Mouse (Mus musculus) brain, embryonic 18.5 days (tissue): Measurements from ENCODE around the gene A430005L14Rik.

Source experiments
- DNase-seq: peaks from one replicate; pipeline ENCODE4 v3.0.0-alpha.2; 2012; ENCODE audit warnings: low read depth, low spot score

Gene A430005L14Rik

DNA sequence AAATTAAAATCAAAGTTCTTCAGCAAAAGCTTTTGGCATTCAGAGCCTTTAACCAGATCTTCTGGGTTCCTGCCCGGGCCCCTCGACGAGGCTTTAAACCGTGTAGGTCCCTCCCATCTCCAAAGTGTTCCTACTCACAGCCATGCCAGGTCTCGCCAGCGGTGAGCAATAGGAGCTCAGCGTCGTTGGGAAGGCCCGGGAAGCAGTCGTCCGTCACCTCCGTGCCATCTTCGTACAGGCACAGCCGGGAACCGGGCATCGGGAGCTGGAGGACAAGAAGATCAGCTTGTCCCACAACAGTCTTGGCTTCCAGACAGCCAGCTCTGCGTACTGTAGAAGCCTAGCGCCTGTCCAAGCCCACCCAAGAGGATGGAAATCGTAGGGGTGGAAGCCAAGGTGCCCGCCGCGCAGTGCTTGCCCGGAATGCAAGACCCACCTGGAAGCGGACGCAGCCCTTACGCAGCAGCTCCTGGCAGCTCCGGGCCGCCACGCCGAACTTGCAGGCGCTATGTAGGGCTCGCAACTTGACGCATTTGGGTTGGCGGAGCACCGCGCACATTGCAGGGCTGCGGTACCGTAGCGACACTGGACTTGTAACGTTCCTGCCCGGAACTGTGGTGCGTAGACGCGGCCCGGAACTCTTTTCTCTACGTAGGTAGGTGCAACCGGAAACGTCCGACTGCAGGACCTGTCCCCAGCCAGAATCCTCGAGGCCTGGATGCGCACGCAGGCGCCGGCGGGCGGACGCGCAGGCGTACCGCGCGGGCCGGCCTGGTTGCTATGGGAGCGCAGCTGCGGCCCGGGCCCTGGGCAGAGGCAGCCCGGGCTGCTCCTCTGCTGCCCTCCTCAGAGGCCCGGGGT lies 17.6 kb downstream of the A430005L14Rik start, which contains the start of the genes Dffb and Cep104:
Gene Dffb (minus strand): TSS at position 696 of the 861 bp plus-strand sequence.
Gene Cep104 (plus strand): TSS at position 764 of the 861 bp plus-strand sequence.
- DNase-seq: peak; percentile 85

DNA sequence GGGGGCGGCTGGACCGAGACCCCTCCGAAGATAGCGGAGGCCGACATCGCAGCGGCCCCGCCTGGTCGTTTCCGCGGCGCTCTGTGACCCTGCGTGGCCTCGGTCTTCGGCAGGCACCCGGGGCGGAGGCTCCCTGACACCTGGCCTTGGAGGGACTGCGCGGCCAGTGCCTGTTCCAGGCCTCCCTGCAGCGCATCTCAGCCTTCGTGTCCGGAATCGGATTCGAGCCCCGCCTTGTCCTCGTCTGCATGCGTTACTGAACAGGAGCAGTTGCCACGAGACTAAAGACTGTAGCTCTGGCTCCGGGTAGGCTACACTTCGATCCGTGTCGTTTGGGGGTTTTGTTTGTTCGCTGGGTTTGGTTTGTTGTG lies 18.2 kb downstream of the A430005L14Rik start:
- no peak for DNase-seq

DNA sequence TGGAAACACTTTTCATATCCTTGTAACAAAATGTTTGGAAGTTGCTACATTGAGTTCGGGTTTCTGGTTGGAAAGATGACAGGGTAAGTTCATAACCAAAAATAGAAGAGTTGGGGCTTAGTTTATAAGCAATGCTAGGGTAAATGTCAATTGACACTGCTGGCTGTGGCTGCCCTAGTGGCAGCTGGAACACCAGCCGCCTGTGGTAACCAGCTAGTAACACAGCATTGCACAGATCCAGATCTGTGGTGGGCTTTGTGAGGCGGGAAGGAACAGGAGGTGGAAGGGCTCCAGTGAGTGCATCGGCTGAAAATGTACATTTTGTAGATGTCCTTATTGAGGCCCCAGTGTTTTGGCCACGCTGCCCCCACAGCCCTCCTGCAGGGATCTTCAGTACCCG lies 18.7 kb downstream of the A430005L14Rik start:
- DNase-seq: no peak

DNA sequence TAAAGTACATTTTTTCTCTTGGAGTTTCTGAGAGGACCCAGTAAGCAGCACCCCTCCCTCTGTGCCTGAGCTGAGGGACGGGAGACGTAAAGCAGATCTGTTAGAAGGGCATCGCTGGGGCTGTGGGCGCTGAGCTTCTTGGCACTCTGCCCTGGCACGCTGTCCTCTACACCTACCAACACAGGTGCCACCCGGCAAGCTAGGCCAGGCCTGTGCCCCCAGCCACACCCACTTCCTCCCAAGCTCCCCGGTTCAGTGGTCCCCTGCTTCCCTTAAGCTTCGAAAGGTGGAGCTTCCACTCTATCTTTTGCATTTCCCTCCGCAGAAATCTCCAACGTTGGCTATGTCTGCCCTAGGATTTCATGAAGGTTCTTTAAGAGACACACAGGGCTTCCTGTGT lies 22.2 kb downstream of the A430005L14Rik start:
- no peak for DNase-seq

DNA sequence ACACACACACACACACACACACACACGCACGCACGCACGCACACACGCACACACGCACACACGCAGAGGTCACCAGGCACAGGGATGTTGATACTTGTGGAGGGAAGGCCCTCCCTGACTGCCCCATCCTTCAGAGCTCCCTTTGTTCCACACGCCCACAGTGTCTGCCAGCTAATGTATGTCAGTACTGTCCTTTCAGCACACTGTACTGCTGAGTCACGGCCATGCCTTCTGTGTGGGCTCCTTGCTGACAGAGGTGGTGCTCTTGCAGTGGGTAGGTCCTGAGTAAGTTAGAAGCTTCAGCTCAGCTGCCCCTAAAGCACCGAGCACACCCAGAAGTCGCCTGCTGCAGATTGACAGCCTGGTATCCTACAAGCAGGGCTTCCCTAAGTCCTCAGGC lies 23.4 kb downstream of the A430005L14Rik start:
- no peak for DNase-seq

DNA sequence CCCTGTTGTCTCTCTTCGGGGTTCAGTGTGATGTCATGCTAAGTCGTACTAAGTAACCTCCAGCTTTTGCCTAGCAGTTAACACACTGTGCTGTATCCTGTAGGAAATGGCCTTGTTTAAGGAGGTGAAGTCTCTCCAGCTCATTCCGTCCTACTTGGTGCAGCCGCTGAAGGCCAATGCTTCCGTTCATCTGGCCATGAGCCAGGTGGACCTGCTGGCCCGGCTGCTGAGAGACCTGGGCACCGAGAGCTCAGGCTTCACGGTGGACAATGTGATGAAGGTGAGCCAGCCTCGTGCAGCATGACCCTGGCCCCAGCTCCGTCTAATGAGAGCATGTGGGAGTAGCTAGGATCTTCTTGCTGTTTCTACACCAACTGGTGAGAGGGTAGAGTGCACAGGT lies 35.7 kb downstream of the A430005L14Rik start:
- no peak for DNase-seq

DNA sequence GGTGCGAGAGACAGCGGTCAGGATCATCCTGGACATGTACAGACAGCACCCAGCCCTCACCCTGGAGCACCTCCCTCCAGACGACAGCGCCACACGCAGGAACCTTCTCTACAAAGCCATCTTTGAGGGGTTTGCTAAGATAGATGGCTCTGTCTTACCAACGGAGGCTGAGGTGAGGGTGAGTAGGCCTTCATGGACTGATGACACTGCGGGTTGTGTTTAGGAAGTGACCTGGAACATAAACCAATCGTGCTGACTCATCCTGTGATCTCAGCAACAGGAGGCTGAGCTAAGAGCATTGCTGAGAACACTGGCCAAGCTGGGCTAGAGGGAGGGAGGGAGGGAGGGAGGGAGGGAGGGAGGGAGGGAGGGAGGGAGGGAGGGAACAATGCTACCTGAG lies 36.5 kb downstream of the A430005L14Rik start:
- DNase-seq: no peak

DNA sequence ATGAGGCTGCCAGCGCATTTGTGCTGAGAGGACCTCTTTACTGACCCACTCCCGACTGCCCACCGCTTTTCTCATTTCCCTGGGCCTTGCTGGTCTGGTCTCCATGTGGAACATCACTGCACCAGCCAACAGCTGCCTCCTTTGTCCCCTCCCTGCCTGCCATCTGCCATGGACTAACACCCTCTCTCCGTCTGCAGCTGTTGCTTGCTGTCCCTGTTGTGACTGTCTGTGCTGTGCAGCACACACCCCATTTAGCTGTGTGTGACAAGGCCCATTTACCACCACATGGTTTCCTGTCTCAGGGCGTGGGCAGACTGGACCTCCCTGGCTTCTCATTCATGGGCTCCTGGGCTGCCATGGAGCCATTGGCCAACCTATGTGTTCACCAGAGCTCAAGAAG lies 48.5 kb downstream of the A430005L14Rik start:
- no peak for DNase-seq

DNA sequence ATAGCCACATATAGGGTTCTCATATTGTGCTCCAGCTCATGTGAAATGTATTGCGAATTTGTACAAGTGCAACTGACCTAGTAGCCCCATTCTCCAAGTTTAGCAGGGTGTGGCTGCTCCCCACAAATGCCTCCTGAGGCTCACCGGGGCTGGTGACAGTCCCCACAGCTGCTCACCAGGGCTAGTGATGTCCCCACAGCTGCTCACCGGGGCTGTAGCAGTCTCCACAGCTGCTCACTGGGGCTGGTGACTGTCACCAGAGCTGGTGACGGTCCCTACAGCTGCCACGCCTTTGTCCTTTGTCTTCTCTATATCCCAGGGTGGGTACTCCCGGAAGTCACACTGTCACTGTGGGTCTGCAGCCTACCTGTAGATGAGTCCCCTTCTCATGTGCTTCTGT lies 49.2 kb downstream of the A430005L14Rik start:
- DNase-seq: no peak

DNA sequence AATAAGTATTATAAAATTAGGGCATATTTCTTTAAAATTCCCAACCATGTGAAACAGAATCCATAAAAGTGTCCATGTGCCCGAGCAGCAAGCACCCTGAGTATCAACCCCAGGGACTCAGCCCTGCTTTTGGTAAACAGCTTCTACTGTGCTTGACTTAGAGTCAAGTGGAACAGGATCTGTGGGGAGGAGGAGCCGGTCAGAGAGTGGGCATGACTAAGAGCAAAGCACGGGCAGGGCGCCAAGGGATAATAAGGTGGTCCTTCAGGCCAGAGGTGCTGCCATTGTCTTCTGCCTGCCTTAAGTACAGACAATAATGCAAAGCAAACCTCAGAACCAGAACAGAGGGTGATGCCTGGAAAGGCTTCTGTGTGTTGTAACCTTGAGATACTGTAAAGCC lies 50.7 kb downstream of the A430005L14Rik start:
- DNase-seq: no peak

DNA sequence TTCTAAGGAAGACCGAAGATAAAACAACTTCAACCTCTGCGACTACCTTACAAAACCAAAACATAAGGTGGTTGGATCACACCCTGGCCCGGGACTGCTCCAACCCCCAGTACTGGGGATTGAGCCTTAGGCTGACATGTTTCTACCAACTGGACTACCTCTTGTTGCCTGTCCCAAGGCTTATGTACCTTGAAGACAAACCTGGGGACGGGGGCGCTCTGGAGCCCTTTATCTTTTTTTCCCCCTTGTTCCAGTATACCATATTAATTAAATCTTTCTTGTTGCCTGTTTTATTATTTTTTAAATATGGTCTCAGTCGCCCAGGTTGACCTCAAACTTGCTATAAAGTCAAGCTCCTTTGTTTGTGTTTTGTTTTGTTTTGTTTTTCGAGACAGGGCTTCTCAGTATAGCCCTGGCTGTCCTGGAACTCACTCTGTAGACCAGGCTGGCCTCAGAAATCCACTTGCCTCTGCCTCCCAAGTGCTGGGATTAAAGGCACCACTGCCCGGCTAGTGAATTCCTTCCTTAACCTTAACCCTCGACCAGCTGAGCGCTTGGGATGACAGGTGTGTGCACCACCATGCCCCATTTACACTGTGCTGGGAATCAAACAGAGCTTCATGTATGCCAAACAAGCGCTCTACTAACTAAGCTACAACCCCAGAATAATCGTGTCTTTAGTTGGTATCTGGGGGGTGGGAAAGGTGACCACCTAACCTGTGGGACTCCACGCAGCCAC lies 54.0 kb downstream of the A430005L14Rik start:
- no peak for DNase-seq
